Mouse (Mus musculus) lung, adult 2 months (tissue): ENCODE results near the gene Rps28.
A peak's percentile ranks its signal among the peaks of the same experiment; 100 is the strongest.

Source experiments
- CTCF ChIP-seq: fragments of 200-500 bp; IDR thresholded peaks from 2 replicates; pipeline ENCODE4 v1.5.1; 2011; ENCODE audit warnings: mild to moderate bottlenecking, low read length, control low read depth; ENCODE audit not compliant: insufficient read depth
- POLR2A ChIP-seq: fragments of 200-500 bp; IDR thresholded peaks from 2 replicates; pipeline ENCODE4 v1.6.1; 2011; ENCODE audit warnings: low read depth, mild to moderate bottlenecking, control low read depth, low read length, borderline replicate concordance; ENCODE audit errors: extremely low read depth

DNA sequence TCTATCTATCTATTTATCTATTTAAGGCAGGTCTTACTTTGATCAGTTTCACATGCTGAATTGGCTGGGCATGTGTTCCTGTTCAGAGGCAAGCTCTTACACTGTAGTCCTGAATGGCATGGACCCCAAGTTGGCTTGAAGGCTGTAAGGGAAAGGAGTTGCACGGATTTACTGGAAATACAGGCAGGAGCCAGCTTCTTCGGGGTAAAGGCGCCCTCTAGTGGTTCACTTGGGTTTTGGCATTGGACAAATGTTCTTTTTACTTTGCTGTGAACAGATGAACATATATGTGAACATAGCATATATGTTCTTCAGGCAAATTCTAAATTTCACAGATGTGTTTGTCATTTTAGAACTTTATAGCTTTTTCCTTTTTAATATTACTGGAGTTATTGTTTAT, 2.5 kb upstream of the Rps28 start:
- TF ChIP-seq POLR2A, result no peak
- peak; percentile 71 for TF ChIP-seq CTCF
